Mouse (Mus musculus) neural tube, embryonic 13.5 days (tissue): ENCODE data around the gene March10. TPM values are rescaled to one million over a fixed set of nuclear protein-coding genes. Genes with fewer than 3 reads are reported as not detected.

Source experiments
- ATAC-seq: fragments of 200-750 bp; cut with Nextera tagmentation; 2 replicates; pipeline ENCODE4 v1.8.0; 2017; ENCODE audit warnings: low read depth, mild to moderate bottlenecking, moderate TSS enrichment, moderate library complexity
- H3K27ac ChIP-seq: fragments of 300-500 bp; sonication (generic); replicated peaks from 2 replicates; pipeline ENCODE4 v1.5.1; 2015; ENCODE audit warnings: moderate library complexity, mild to moderate bottlenecking, inconsistent platforms
- H3K27me3 ChIP-seq: fragments of 300-500 bp; sonication (generic); 2 replicates; pipeline ENCODE4 v1.6.1; 2015; ENCODE audit warnings: mild to moderate bottlenecking, inconsistent platforms
- H3K36me3 ChIP-seq: fragments of 300-500 bp; sonication (generic); 2 replicates; pipeline ENCODE4 v1.6.1; 2015; ENCODE audit warnings: mild to moderate bottlenecking, inconsistent platforms
- H3K4me1 ChIP-seq: fragments of 300-500 bp; sonication (generic); replicated peaks from 2 replicates; pipeline ENCODE4 v1.6.1; 2015; ENCODE audit warnings: inconsistent platforms
- H3K4me2 ChIP-seq: fragments of 300-500 bp; sonication (generic); 2 replicates; pipeline ENCODE4 v1.6.1; 2015; ENCODE audit warnings: inconsistent platforms, mild to moderate bottlenecking, moderate library complexity
- H3K4me3 ChIP-seq: fragments of 300-500 bp; sonication (generic); 2 replicates; pipeline ENCODE4 v1.5.1; 2015; ENCODE audit warnings: mild to moderate bottlenecking, inconsistent platforms
- H3K9ac ChIP-seq: fragments of 300-500 bp; sonication (generic); 2 replicates; pipeline ENCODE4 v1.6.1; 2015; ENCODE audit warnings: moderate library complexity, mild to moderate bottlenecking, inconsistent platforms
- H3K9me3 ChIP-seq: fragments of 300-500 bp; sonication (generic); 2 replicates; pipeline ENCODE4 v1.6.1; 2016; ENCODE audit warnings: inconsistent platforms
- WGBS: fragments of 180-500 bp; shearing (Covaris S2); methylation state at CpG from one replicate; pipeline ENCODE4 v1.1.7; 2015; 5-methylcytosine and 5-hydroxymethylcytosine counted together
- polyA plus RNA-seq: library from polyadenylated mRNA; unstranded; fragments of >200 nt; fragmentation: Nextera tagmentation; extraction: Ambion mirVana; gene quantifications from 2 replicates; pipeline ENCODE4 v1.2.1, GENCODE M21; 2015

The March10 gene
- polyA plus RNA-seq, 1 experiment from 2014 or later = not detected

DNA sequence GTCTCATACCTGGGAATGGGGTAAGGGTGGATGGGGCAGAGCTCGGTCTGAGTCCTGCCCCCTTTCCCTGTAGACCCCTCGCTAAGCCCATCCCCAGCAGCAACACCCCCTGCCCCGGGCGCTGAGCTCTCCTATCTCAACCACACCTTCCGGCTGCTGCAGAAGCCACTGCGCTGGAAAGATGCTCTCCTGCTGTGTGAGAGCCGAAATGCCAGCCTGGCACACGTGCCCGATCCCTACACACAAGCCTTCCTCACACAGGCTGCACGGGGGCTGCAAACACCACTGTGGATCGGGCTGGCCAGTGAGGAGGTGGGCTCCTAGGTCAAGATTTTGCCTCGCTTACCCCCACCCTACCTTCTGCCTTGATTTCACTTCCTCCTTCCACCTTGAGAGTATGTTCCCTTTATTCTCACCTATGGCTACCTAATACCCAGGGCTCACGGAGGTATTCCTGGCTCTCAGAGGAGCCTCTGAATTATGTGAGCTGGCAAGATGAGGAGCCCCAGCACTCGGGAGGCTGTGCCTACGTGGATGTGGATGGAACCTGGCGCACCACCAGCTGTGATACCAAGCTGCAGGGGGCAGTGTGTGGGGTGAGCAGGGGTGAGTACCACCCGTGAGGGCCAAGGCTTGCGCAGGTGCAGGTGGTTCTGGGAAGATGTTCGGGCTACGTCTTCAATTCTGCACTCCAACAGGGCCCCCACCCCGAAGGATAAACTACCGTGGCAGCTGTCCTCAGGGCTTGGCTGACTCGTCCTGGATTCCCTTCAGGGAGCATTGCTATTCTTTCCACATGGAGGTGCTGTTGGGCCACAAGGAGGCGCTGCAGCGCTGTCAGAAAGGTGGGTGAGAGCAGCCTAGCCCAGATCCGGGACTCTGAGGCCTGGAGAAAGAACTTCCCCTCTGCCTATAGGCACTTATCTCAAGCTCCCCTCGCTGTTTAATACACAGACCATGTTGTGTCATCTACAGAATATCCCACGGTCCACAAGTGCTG lies 109.1 kb downstream of the March10 start:
- no peak overlapping the region for H3K4me3 ChIP-seq
- no peak overlapping the region for H3K27ac ChIP-seq
- no peak overlapping the region for H3K4me2 ChIP-seq
- peaks cover 3% of the 10 kb centered on the region; the same call in 1 of the 2 replicates for H3K4me1 ChIP-seq
- peak; percentile 76 for ATAC-seq
- no peak overlapping the region for H3K9ac ChIP-seq
- no peaks in the 10 kb centered on the region for H3K36me3 ChIP-seq
- no peaks in the 10 kb centered on the region for H3K9me3 ChIP-seq
- 61% methylated on average over 28 of the region's 28 CpGs for WGBS
- no peaks in the 10 kb centered on the region for H3K27me3 ChIP-seq

- H3K36me3 ChIP-seq = 0 out of 2 replicates have a peak, but pooled peaks cover 5% of the 10 kb centered on the region
- 76% methylated on average over 2 of the region's 2 CpGs for WGBS
- no peaks in the 10 kb centered on the region for H3K27me3 ChIP-seq
- no peaks in the 10 kb centered on the region for H3K9me3 ChIP-seq
- ATAC-seq = no peak
- H3K4me3 ChIP-seq = no peak overlapping the region
- H3K9ac ChIP-seq = no peak overlapping the region
- H3K4me2 ChIP-seq = no peak overlapping the region
- H3K27ac ChIP-seq = no peak overlapping the region
- peaks cover 3% of the 10 kb centered on the region; the same call in 1 of the 2 replicates for H3K4me1 ChIP-seq
These were observed 111.3 kb downstream of the March10 start for GRCm38 (mm10) chr11:105345284-105345683.

DNA sequence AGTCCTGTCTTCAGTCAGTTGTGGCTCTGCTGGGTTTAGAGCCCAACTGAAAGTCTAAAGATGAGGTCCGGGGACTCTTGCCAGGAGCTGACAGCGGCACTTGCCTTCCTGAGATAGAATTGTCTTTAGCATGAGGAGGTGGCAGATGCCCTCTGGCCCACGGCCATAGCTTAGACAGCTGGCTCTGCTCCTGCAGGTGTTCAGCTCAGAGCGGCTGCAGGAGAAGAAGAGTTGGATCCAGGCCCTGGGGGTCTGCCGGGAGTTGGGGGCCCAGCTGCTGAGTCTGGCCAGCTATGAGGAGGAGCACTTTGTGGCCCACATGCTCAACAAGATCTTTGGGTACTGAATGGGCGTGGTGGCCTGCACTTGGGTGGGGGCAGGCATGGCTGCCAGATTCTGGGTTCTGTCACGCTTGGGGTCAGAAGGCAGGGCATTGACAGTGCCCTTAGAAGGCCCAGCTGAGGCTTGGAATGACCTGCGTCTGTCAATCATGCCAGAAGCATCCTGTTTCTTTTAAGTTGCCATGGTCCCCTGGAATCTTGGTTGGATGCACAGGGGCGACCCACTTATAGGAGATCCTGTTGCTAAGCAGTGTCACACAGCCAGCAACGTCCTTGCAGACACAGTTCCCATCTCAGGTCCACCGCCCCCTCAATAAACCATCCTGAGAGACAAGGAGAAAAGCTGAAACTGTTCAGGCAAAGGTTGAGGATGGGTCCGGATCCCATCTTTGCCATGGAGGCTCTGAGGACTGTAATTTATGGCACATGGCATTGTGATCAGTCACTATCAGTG lies 117.7 kb downstream of the March10 start:
- no peaks in the 10 kb centered on the region for H3K27me3 ChIP-seq
- no peak for ATAC-seq
- no peaks in the 10 kb centered on the region for H3K9me3 ChIP-seq
- 0 out of 2 replicates have a peak, but pooled peaks cover 5% of the 10 kb centered on the region for H3K36me3 ChIP-seq
- no peak overlapping the region for H3K4me3 ChIP-seq
- H3K27ac ChIP-seq = no peak overlapping the region
- H3K4me1 ChIP-seq = no peaks in the 10 kb centered on the region; the same call in 1 of the 2 replicates
- no peak overlapping the region for H3K4me2 ChIP-seq
- WGBS = 79% methylated on average over 12 of the region's 12 CpGs
- H3K9ac ChIP-seq = no peak overlapping the region

DNA sequence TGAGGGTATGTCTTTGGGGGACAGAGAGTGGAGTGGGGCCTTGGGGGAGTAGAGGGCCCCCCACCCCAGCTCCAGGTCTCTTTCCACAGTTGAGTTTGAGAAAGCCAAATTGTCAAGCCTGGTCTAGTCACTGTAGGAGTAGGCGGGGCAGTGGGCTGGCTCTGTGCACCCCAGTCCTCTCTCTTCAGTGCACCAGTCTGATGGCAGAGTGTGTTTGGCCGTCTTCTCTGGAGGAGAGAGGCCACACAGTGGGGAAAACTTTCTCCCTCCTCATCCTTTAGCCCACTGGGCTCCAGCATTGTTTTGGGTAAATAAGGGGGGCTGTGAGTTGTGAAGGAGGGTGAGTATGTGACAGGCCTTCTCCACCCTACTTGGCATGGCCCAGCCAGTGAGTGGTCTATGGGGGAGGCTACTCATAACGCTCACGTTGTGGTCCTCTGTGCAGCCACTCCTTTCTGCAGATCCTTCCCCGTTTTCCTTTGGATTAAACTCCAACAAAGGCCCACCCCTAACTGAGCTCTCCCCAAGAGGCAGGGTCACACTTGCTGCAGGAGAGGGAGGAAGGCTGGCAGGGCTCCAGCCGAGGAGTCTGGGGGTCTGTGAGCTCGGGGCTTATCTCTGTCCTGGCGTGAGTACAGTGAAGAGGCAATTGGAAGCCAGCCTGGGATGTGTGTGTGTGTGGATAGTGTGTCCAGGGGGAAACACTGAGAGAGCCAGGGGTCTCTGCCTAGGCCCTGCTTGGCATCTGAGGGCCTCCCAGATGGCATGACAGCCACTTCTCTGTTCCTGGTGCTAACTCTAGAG lies 122.5 kb downstream of the March10 start:
- no peaks in the 10 kb centered on the region for H3K36me3 ChIP-seq
- H3K27me3 ChIP-seq = no peaks in the 10 kb centered on the region
- H3K27ac ChIP-seq = no peak overlapping the region
- no peak overlapping the region for H3K4me2 ChIP-seq
- H3K9me3 ChIP-seq = no peaks in the 10 kb centered on the region
- H3K4me3 ChIP-seq = no peak overlapping the region
- ATAC-seq = peak; percentile 36
- H3K9ac ChIP-seq = no peak overlapping the region
- H3K4me1 ChIP-seq = peaks cover 22% of the 10 kb centered on the region
- 71% methylated on average over 8 of the region's 8 CpGs for WGBS

DNA sequence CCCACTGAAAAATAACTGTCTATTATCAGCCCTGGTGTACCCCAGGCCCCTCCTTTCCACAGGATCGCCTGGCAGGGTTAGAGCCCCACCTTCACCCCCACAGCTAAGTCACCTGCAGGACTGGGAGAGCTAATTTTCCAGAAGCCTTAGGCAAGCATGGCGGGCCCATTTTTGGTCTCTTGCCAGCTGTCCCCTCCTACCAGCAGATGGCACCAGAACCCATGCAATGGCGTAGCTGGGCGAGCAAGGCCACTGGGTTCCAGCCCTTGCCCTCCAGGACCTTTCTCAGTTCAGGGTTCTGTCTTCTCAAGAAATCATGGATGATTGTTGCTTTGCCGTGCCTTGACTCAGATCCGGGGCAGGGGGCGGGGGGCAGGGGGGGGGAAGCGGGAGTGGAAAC lies 124.1 kb downstream of the March10 start:
- Histone ChIP-seq H3K27ac (no peak overlapping the region; the same call in 1 of the 2 replicates), H3K9me3 (no peaks in the 10 kb centered on the region), H3K27me3 (no peaks in the 10 kb centered on the region), H3K4me2 (no peak overlapping the region), H3K4me1 (peaks cover 22% of the 10 kb centered on the region), H3K36me3 (no peaks in the 10 kb centered on the region), H3K4me3 (no peak overlapping the region), H3K9ac (no peak overlapping the region)
- 57% methylated on average over 8 of the region's 8 CpGs for WGBS
- peak; percentile 49; the same call in 1 of the 2 replicates for ATAC-seq

DNA sequence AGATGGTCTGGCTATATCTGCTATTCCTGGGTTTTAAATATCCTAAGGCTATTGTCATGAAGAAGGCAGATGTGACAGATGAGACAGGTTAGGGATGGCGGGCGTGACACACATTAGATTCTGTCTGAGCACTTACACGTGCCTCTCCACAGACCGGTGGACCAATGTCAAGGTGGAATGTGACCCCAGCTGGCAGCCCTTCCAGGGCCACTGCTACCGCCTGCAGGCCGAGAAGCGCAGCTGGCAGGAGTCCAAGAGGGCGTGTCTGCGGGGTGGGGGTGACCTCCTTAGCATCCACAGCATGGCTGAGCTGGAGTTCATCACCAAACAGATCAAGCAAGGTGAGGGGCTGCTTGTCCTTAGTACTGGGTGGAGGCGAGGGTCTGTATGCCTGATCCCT lies 124.8 kb downstream of the March10 start:
- 34% methylated on average over 10 of the region's 10 CpGs for whole genome bisulfite sequencing

GRCm38 (mm10) chr11:105331129-105331528 lies 125.4 kb downstream of the March10 start:
- H3K36me3 ChIP-seq = no peaks in the 10 kb centered on the region
- H3K27me3 ChIP-seq = no peaks in the 10 kb centered on the region
- ATAC-seq = no peak
- H3K4me2 ChIP-seq = no peak overlapping the region
- H3K27ac ChIP-seq = no peak overlapping the region
- no peaks in the 10 kb centered on the region for H3K9me3 ChIP-seq
- H3K9ac ChIP-seq = no peak overlapping the region
- peaks cover 22% of the 10 kb centered on the region for H3K4me1 ChIP-seq
- 86% methylated on average over 3 of the region's 3 CpGs for WGBS
- no peak overlapping the region for H3K4me3 ChIP-seq

More for the DNA sequence above, 124.8 kb downstream of the March10 start:
- Histone ChIP-seq H3K4me1 (peaks cover 22% of the 10 kb centered on the region), H3K4me2 (no peak overlapping the region), H3K27me3 (no peaks in the 10 kb centered on the region), H3K9ac (no peak overlapping the region), H3K27ac (no peak overlapping the region), H3K4me3 (no peak overlapping the region), H3K9me3 (no peaks in the 10 kb centered on the region), H3K36me3 (no peaks in the 10 kb centered on the region)
- ATAC-seq = no peak

DNA sequence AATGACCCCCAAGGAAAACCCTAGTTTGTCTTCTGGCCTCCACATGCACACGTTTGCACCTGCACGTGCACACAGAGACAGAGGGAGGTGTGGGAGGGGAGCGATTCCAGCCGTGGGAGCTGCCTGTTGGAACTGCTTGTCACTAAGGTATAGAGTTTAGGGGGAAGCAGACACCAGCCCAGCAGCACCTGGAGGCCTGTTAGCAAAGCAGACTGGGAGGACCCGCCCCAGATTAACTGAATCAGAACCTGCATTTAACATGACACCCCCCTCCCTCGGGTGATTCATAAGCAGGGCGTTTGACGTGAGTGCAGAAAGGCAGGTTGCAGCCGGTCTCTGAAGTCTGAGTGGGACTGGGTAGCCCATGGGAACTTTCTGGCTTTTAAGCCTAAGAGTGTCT lies 126.6 kb downstream of the March10 start:
- Histone ChIP-seq H3K4me2 (no peak overlapping the region), H3K9ac (no peak overlapping the region), H3K27ac (no peak overlapping the region), H3K36me3 (no peaks in the 10 kb centered on the region), H3K27me3 (no peaks in the 10 kb centered on the region), H3K4me1 (peaks cover 22% of the 10 kb centered on the region), H3K9me3 (no peaks in the 10 kb centered on the region), H3K4me3 (no peak overlapping the region)
- no peak for ATAC-seq
- 79% methylated on average over 9 of the region's 9 CpGs for WGBS

GRCm38 (mm10) chr11:105327101-105327500 lies 129.4 kb downstream of the March10 start:
- Histone ChIP-seq H3K27ac (no peak overlapping the region), H3K27me3 (no peaks in the 10 kb centered on the region), H3K9me3 (no peaks in the 10 kb centered on the region), H3K4me1 (peaks cover 7% of the 10 kb centered on the region), H3K36me3 (no peaks in the 10 kb centered on the region), H3K4me2 (no peak overlapping the region), H3K9ac (no peak overlapping the region), H3K4me3 (no peak overlapping the region)
- WGBS = 96% methylated on average over 3 of the region's 3 CpGs
- no peak for ATAC-seq

- no peaks in the 10 kb centered on the region for H3K27me3 ChIP-seq
- H3K4me2 ChIP-seq = no peak overlapping the region
- H3K9ac ChIP-seq = no peak overlapping the region
- no peak overlapping the region for H3K4me3 ChIP-seq
- H3K9me3 ChIP-seq = no peaks in the 10 kb centered on the region
- 90% methylated on average over 5 of the region's 5 CpGs for WGBS
- no peak overlapping the region for H3K27ac ChIP-seq
- no peaks in the 10 kb centered on the region for H3K4me1 ChIP-seq
- no peaks in the 10 kb centered on the region for H3K36me3 ChIP-seq
- no peak for ATAC-seq
These were observed 133.0 kb downstream of the March10 start for GRCm38 (mm10) chr11:105323530-105323929.

GRCm38 (mm10) chr11:105321090-105321489 lies 135.4 kb downstream of the March10 start:
- Histone ChIP-seq H3K4me3 (no peak overlapping the region), H3K9me3 (no peaks in the 10 kb centered on the region), H3K4me2 (no peak overlapping the region), H3K27ac (no peak overlapping the region), H3K4me1 (no peaks in the 10 kb centered on the region), H3K27me3 (no peaks in the 10 kb centered on the region), H3K36me3 (no peaks in the 10 kb centered on the region), H3K9ac (no peak overlapping the region)
- no peak for ATAC-seq
- 83% methylated on average over 2 of the region's 2 CpGs for WGBS
